Mouse (Mus musculus) embryonic facial prominence, embryonic 14.5 days (tissue): ENCODE results near the gene Tmem212. TPM values are rescaled to one million over a fixed set of nuclear protein-coding genes. Genes with fewer than 3 reads are reported as not detected.

Source experiments
- ATAC-seq: fragments of 200-750 bp; cut with Nextera tagmentation; 2 replicates; pipeline ENCODE4 v1.8.0; 2017; ENCODE audit warnings: low read depth, moderate number of reproducible peaks, moderate TSS enrichment
- DNase-seq: peaks from one replicate; pipeline ENCODE4 v3.0.0-alpha.2; 2015; ENCODE audit warnings: low spot score
- H3K27ac ChIP-seq: fragments of 300-500 bp; sonication (generic); replicated peaks from 2 replicates; pipeline ENCODE4 v1.5.1; 2014; ENCODE audit warnings: low read depth, mild to moderate bottlenecking, low read length, moderate library complexity
- H3K27me3 ChIP-seq: fragments of 300-500 bp; sonication (generic); replicated peaks from 2 replicates; pipeline ENCODE4 v1.6.1; 2014; ENCODE audit warnings: low read length; ENCODE audit not compliant: control insufficient read depth, insufficient read depth
- H3K36me3 ChIP-seq: fragments of 300-500 bp; sonication (generic); 2 replicates; pipeline ENCODE4 v1.6.1; 2014; ENCODE audit warnings: low read length, mixed read lengths; ENCODE audit not compliant: control insufficient read depth, insufficient read depth
- H3K4me1 ChIP-seq: fragments of 300-500 bp; sonication (generic); 2 replicates; pipeline ENCODE4 v1.6.1; 2014; ENCODE audit warnings: antibody characterized with exemption, low read length; ENCODE audit not compliant: control insufficient read depth, insufficient read depth
- H3K4me2 ChIP-seq: fragments of 300-500 bp; sonication (generic); 2 replicates; pipeline ENCODE4 v1.6.1; 2014; ENCODE audit warnings: low read depth, mild to moderate bottlenecking, low read length, moderate library complexity, mixed read lengths
- H3K4me3 ChIP-seq: fragments of 300-500 bp; sonication (generic); 2 replicates; pipeline ENCODE4 v1.5.1; 2014; ENCODE audit warnings: low read depth, mild to moderate bottlenecking, low read length
- H3K9ac ChIP-seq: fragments of 300-500 bp; sonication (generic); 2 replicates; pipeline ENCODE4 v1.6.1; 2014; ENCODE audit warnings: low read depth, mild to moderate bottlenecking, low read length, moderate library complexity, mixed read lengths
- H3K9me3 ChIP-seq: fragments of 300-500 bp; sonication (generic); 2 replicates; pipeline ENCODE4 v1.6.1; 2016; ENCODE audit warnings: low read length; ENCODE audit not compliant: control insufficient read depth
- WGBS: fragments of 180-500 bp; shearing (Covaris S2); extraction: QIAGEN DNeasy Blood & Tissue Kit; methylation state at CpG from one replicate; pipeline ENCODE4 v1.1.7; 2014; 5-methylcytosine and 5-hydroxymethylcytosine counted together
- polyA plus RNA-seq: library from polyadenylated mRNA; unstranded; fragments of >200 nt; fragmentation: Nextera tagmentation; extraction: Ambion mirVana; gene quantifications from 2 replicates; pipeline ENCODE4 v1.2.1, GENCODE M21; 2014

Tmem212 gene
- polyA plus RNA-seq, 1 experiment from 2014 or later = 4.8 TPM

DNA sequence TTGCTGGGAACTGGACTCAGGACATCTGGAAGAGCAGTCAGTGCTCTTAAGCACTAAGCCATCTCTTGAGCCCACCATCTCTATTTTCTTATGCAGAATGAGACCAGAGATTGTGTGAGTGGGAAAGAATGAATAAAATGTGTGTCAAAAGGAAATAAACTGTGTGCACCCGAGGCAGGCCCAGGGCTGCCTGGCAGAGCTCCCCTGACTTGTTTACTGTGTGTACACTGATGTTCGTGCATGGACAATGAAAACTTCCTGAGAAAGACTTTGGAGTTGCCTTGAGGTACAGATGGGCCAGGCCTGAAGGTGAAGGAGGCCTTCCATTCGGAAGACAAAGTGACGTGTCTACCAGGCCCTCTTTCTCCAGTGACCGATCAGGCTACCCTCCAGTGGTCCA lies 36.2 kb upstream of the Tmem212 start:
- DNase-seq (no peak), ATAC-seq (no peak)
- Histone ChIP-seq H3K4me3 (no peak overlapping the region), H3K36me3 (no peaks in the 10 kb centered on the region), H3K9me3 (no peaks in the 10 kb centered on the region), H3K27ac (no peak overlapping the region), H3K4me1 (0 out of 2 replicates have a peak, but pooled peaks cover 3% of the 10 kb centered on the region), H3K27me3 (no peaks in the 10 kb centered on the region), H3K4me2 (no peak overlapping the region), H3K9ac (no peak overlapping the region)
- WGBS = 83% methylated on average over 5 of the region's 5 CpGs

DNA sequence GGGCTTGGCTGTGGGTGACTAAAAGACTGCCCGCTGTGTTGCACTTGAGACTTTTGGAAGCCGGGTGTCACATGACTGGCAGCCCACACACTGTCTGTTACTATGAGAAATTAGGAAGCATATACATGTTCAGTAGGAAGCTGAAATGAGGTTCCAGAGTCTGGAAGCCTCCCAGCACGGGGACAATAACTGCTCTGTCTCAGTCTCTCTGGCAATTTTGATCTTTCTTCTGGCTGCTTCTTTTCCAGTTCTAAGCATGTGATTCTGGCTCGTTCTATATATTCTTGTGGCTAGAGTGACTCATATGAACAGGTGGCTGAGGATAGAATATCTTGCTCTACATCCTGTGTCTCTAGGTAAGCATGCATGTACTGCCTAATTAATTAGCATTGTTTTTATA lies 33.1 kb upstream of the Tmem212 start:
- no peak overlapping the region for H3K4me3 ChIP-seq
- DNase-seq = no peak
- WGBS = 79% methylated on average over 4 of the region's 4 CpGs

GRCm38 (mm10) chr3:27924037-27924436 lies 27.9 kb upstream of the Tmem212 start:
- Histone ChIP-seq H3K27me3 (no peaks in the 10 kb centered on the region), H3K9ac (no peak overlapping the region), H3K36me3 (no peaks in the 10 kb centered on the region), H3K27ac (no peak overlapping the region), H3K4me3 (no peak overlapping the region), H3K9me3 (peaks cover 3% of the 10 kb centered on the region), H3K4me2 (no peak overlapping the region), H3K4me1 (no peaks in the 10 kb centered on the region)
- DNase-seq (no peak), ATAC-seq (no peak)
- 66% methylated on average over 3 of the region's 3 CpGs for WGBS

More for the DNA sequence above, 33.1 kb upstream of the Tmem212 start:
- no peak overlapping the region for H3K9ac ChIP-seq
- no peak overlapping the region for H3K4me2 ChIP-seq
- H3K27ac ChIP-seq = no peak overlapping the region
- no peak for ATAC-seq
- no peaks in the 10 kb centered on the region for H3K36me3 ChIP-seq
- no peaks in the 10 kb centered on the region for H3K4me1 ChIP-seq
- H3K9me3 ChIP-seq = no peaks in the 10 kb centered on the region
- no peaks in the 10 kb centered on the region for H3K27me3 ChIP-seq

DNA sequence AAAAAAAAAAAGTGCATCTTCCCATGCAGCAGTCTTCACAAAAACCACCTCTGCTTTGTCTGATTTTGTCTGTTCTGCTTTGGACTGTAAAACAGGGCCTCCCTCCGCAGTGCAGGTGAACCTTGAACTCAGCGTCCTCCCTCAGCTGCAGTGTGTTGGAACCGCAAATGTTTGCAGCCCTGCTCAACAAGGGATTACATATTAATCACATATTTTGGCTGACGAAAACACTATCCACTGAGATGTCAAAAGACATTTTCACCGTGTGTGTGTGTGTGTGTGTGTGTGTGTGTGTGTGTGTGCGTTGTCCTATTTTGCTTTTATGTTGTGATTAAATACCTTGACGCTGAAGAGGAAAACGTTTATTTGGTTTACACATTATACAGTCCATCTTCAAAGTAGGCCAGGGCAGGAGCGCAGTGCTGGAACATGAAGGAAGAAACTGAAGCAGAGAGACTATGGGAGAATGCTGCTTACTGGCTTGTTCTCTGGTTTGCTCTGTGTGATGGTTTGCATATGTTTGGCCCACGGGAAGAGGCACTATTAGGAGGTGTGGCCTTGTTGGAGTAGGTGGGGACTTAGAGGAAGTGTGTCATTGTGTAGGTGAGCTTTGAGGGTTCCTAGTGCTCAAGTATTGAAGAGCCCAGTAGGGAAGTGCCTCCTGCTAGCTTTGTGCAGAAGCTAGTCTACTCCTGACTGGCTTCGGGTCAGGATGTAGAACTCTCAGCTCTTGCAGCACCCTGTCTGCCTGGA lies 25.3 kb upstream of the Tmem212 start:
- H3K27ac ChIP-seq = no peak overlapping the region
- no peaks in the 10 kb centered on the region for H3K27me3 ChIP-seq
- no peak overlapping the region for H3K4me2 ChIP-seq
- no peaks in the 10 kb centered on the region for H3K4me1 ChIP-seq
- WGBS = 82% methylated on average over 11 of the region's 11 CpGs
- no peak for ATAC-seq
- no peak overlapping the region for H3K4me3 ChIP-seq
- no peak overlapping the region for H3K9ac ChIP-seq
- H3K9me3 ChIP-seq = peaks cover 7% of the 10 kb centered on the region
- no peak for DNase-seq
- H3K36me3 ChIP-seq = no peaks in the 10 kb centered on the region

- Histone ChIP-seq H3K27ac (no peak overlapping the region), H3K4me3 (no peak overlapping the region), H3K4me2 (no peak overlapping the region), H3K9ac (no peak overlapping the region), H3K27me3 (no peaks in the 10 kb centered on the region), H3K9me3 (peaks cover 7% of the 10 kb centered on the region), H3K4me1 (no peaks in the 10 kb centered on the region), H3K36me3 (no peaks in the 10 kb centered on the region)
- WGBS = 75% methylated on average over 14 of the region's 14 CpGs
- ATAC-seq (no peak), DNase-seq (no peak)
These were observed 22.7 kb upstream of the Tmem212 start for GRCm38 (mm10) chr3:27918656-27919436.

DNA sequence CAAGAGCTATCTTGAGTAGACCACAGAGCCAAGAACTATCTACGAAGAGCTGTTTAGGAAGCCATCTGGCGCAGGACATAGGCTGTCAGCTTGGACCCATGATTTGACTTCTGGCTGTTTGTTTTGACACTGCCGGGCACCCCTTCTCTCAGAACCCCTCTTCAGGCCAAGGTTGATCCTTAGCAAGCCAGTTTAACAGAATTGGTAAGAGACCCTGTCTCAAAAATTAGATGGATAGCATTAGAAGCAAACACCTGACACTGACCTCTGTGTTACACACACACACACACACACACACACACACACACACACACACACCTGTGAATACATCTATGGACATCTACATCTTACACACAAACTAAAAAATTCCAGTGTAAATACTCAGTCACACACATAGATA lies 12.8 kb upstream of the Tmem212 start:
- H3K4me3 ChIP-seq = no peak overlapping the region
- H3K4me1 ChIP-seq = peaks cover 5% of the 10 kb centered on the region; the same call in 1 of the 2 replicates
- no peaks in the 10 kb centered on the region for H3K36me3 ChIP-seq
- ATAC-seq (no peak), DNase-seq (no peak)
- WGBS = 89% methylated on average over 3 of the region's 3 CpGs
- peaks cover 9% of the 10 kb centered on the region; the same call in 1 of the 2 replicates for H3K9me3 ChIP-seq
- H3K9ac ChIP-seq = no peak overlapping the region
- H3K27ac ChIP-seq = no peak overlapping the region
- H3K27me3 ChIP-seq = no peaks in the 10 kb centered on the region
- no peak overlapping the region for H3K4me2 ChIP-seq

- 79% methylated on average over 2 of the region's 2 CpGs for WGBS
- DNase-seq = no peak
These were observed 12.1 kb upstream of the Tmem212 start for GRCm38 (mm10) chr3:27908316-27908715.

DNA sequence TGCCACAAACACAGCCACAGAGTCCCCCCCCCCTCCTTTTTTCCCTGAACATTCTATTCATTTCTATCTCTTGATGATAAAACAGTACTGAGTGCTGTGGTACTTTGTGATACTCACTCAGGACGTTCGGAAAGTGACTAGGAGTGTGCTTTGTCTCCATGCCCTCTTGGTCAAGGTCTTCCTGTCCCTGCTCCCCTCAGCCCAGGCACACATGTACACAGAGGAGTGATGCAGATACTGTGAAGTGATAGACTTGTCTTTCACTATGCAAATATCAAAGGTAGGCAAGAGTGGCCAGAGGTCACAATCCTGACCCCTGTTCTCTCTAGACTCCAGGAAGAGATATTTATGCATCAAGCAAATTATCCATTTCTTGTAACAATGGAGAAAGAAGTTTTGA lies 11.1 kb upstream of the Tmem212 start:
- Histone ChIP-seq H3K9ac (no peak overlapping the region), H3K9me3 (peaks cover 9% of the 10 kb centered on the region; the same call in 1 of the 2 replicates), H3K4me2 (no peak overlapping the region), H3K36me3 (no peaks in the 10 kb centered on the region), H3K27ac (no peak overlapping the region), H3K4me3 (no peak overlapping the region), H3K4me1 (peaks cover 5% of the 10 kb centered on the region; the same call in 1 of the 2 replicates), H3K27me3 (no peaks in the 10 kb centered on the region)
- ATAC-seq (no peak), DNase-seq (no peak)
- WGBS = 73% methylated on average over 2 of the region's 2 CpGs

More at GRCm38 (mm10) chr3:27908316-27908715, 12.1 kb upstream of the Tmem212 start:
- Histone ChIP-seq H3K9ac (no peak overlapping the region), H3K27me3 (no peaks in the 10 kb centered on the region), H3K4me3 (no peak overlapping the region), H3K27ac (no peak overlapping the region), H3K9me3 (peaks cover 9% of the 10 kb centered on the region; the same call in 1 of the 2 replicates), H3K36me3 (no peaks in the 10 kb centered on the region), H3K4me2 (no peak overlapping the region), H3K4me1 (peaks cover 5% of the 10 kb centered on the region; the same call in 1 of the 2 replicates)
- ATAC-seq = no peak
